Mouse (Mus musculus) olfactory bulb, adult 2 months (tissue): ENCODE results near the gene Slc47a1.

ENCODE experiments used
- CTCF ChIP-seq: fragments of 200-500 bp; IDR thresholded peaks from 2 replicates; pipeline ENCODE4 v1.5.1; 2012; ENCODE audit warnings: low read depth, mild to moderate bottlenecking, low read length, moderate library complexity; ENCODE audit not compliant: insufficient read depth
- POLR2A ChIP-seq: fragments of 200-500 bp; IDR thresholded peaks from 2 replicates; pipeline ENCODE4 v1.6.1; 2012; ENCODE audit warnings: mild to moderate bottlenecking, low read depth, low read length, moderate library complexity; ENCODE audit not compliant: insufficient read depth

- TF ChIP-seq POLR2A (no peak), CTCF (no peak)
These were observed 25.1 kb downstream of the Slc47a1 start for GRCm38 (mm10) chr11:61353038-61353437.
